Mouse (Mus musculus): Measurements from ENCODE around the gene Gm648. TPM values are rescaled to one million over a fixed set of nuclear protein-coding genes. Genes with fewer than 3 reads are reported as not detected.
"Not testable (repeated sequence)": the region's sequence is repeated elsewhere in the genome, so short reads cannot be mapped to it uniquely, and the experiment has no call there.

The Gm648 gene
- polyA plus RNA-seq, 1 experiment from 2014 or later: 0.19 TPM

- WGBS: 86% methylated on average over 6 of the region's 6 CpGs
- not testable (repeated sequence) for H3K4me1 ChIP-seq (replicated peaks; ENCODE audit: control insufficient read depth, insufficient read depth, low read length); H3K4me2 ChIP-seq (ENCODE audit: low read depth, low read length, severe bottlenecking); DNase-seq (ENCODE audit: low spot score); ATAC-seq (replicated peaks; ENCODE audit: low FRiP score); H3K9ac ChIP-seq (ENCODE audit: low read length); H3K36me3 ChIP-seq (ENCODE audit: control insufficient read depth, insufficient read depth, low read length); H3K27ac ChIP-seq (ENCODE audit: low read depth, low read length); H3K27me3 ChIP-seq (ENCODE audit: control insufficient read depth, insufficient read depth, low read length); H3K9me3 ChIP-seq (ENCODE audit: control insufficient read depth, low read length); H3K4me3 ChIP-seq (ENCODE audit: low read depth, low read length)
Measured at GRCm38 (mm10) chrX:56524442-56524841, 25.0 kb downstream of the Gm648 start, which contains the start of gene Gm10477. Gm10477 (plus strand) TSS chrX:56524742.

- no peaks in the 10 kb centered on the region for H3K4me1 ChIP-seq (replicated peaks; ENCODE audit: control insufficient read depth, insufficient read depth, low read length)
- no peaks in the 10 kb centered on the region for H3K9me3 ChIP-seq (ENCODE audit: control insufficient read depth, low read length)
- H3K27me3 ChIP-seq (ENCODE audit: control insufficient read depth, insufficient read depth, low read length): no peaks in the 10 kb centered on the region
- no peak overlapping the region for H3K27ac ChIP-seq (ENCODE audit: low read depth, low read length)
- no peaks in the 10 kb centered on the region for H3K36me3 ChIP-seq (ENCODE audit: control insufficient read depth, insufficient read depth, low read length)
- no peak overlapping the region for H3K4me3 ChIP-seq (ENCODE audit: low read depth, low read length)
- no peak overlapping the region for H3K4me2 ChIP-seq (ENCODE audit: low read depth, low read length, severe bottlenecking)
- no peak overlapping the region for H3K9ac ChIP-seq (ENCODE audit: low read length)
- 87% methylated on average over 7 of the region's 7 CpGs for WGBS
- ATAC-seq (replicated peaks; ENCODE audit: low FRiP score): no peak
- DNase-seq (ENCODE audit: low spot score): no peak
Measured at GRCm38 (mm10) chrX:56497241-56497640, 52.2 kb downstream of the Gm648 start.

Small RNAs within 50 kb of the gene (microRNA-seq; reads per million reads assigned to microRNA genes)
- not detected for gene Mir5116 (ENCODE audit: insufficient number of aligned reads)

Other genes with a start within 250 kb of the Gm648 start
- gene Zfp449, start 203.2 kb downstream of the Gm648 start, polyA plus RNA-seq (2014; fragmentation: Nextera tagmentation; extraction: Ambion mirVana): 8.3 and 8.9 TPM in 2 replicates
- 4.3 and 4.6 TPM in 2 replicates for gene Smim10l2a, start 175.0 kb downstream of the Gm648 start, polyA plus RNA-seq (2014; fragmentation: Nextera tagmentation; extraction: Ambion mirVana)
- gene Gm2174, start 101.6 kb downstream of the Gm648 start, polyA plus RNA-seq (2014; fragmentation: Nextera tagmentation; extraction: Ambion mirVana): 1.1 and 1.3 TPM in 2 replicates
- gene Ints6l, start 94.7 kb downstream of the Gm648 start, polyA plus RNA-seq (2014; fragmentation: Nextera tagmentation; extraction: Ambion mirVana): 19.2 and 23.4 TPM in 2 replicates
- not detected in 2 replicates for gene Gm10477, start 24.9 kb downstream of the Gm648 start, polyA plus RNA-seq (2014; fragmentation: Nextera tagmentation; extraction: Ambion mirVana)
- 50.5 and 55.1 TPM in 2 replicates for gene Mmgt1, start 48.5 kb upstream of the Gm648 start, polyA plus RNA-seq (2014; fragmentation: Nextera tagmentation; extraction: Ambion mirVana)
- 12.1 and 14.6 TPM in 2 replicates for gene Slc9a6, start 60.2 kb upstream of the Gm648 start, polyA plus RNA-seq (2014; fragmentation: Nextera tagmentation; extraction: Ambion mirVana)
- gene Fhl1, start 182.2 kb upstream of the Gm648 start, polyA plus RNA-seq (2014; fragmentation: Nextera tagmentation; extraction: Ambion mirVana): 80.1 and 87.3 TPM in 2 replicates